Mouse (Mus musculus) ES-E14 (cell line): ENCODE measurements around the gene Gm44965.

Experiments used
- CHD2 ChIP-seq: IDR thresholded peaks from 2 replicates; pipeline ENCODE4 v1.6.1; 2014; ENCODE audit warnings: mild to moderate bottlenecking, low read depth, low read length, inconsistent platforms
- HCFC1 ChIP-seq: IDR thresholded peaks from 2 replicates; pipeline ENCODE4 v1.6.1; 2012; ENCODE audit warnings: low read length, inconsistent platforms, borderline replicate concordance; ENCODE audit not compliant: insufficient read depth
- MAFK ChIP-seq: IDR thresholded peaks from 2 replicates; pipeline ENCODE4 v1.6.1; 2014; ENCODE audit warnings: mild to moderate bottlenecking, low read depth, low read length, inconsistent platforms; ENCODE audit not compliant: insufficient read depth
- ZC3H11A ChIP-seq: IDR thresholded peaks from 2 replicates; pipeline ENCODE4 v1.6.1; 2012; ENCODE audit warnings: low read depth, mild to moderate bottlenecking, inconsistent platforms, low read length, borderline replicate concordance
- ZNF384 ChIP-seq: IDR thresholded peaks from 2 replicates; pipeline ENCODE4 v1.6.1; 2012; ENCODE audit warnings: low read depth, low read length, inconsistent platforms

DNA sequence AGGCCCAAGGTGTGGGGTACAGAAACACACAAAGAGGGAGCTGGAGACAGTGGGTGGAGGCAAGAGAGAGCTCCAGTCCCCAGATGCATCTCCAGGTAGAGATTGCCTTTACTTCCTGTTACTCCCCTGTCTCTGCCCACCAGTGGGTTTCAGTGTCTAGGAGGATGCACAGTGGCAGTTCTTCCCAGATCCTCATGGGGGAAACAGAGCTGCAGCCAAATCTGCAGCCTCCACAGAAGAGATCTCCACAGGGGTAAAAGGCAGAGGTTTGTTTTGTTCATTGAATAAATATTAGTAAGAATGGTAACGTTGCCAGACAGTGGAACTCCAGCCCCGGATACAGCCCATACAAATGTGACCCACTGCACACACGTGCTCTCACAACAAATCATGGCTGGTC lies 16.9 kb downstream of the Gm44965 start:
- TF ChIP-seq ZC3H11A (no peak), MAFK (no peak), CHD2 (no peak), ZNF384 (no peak), HCFC1 (no peak)
